Mouse (Mus musculus) lung, adult 2 months (tissue): ENCODE data around the gene Gtf2h1.
A peak's percentile ranks its signal among the peaks of the same experiment; 100 is the strongest.

ENCODE experiments used
- CTCF ChIP-seq: fragments of 200-500 bp; IDR thresholded peaks from 2 replicates; pipeline ENCODE4 v1.5.1; 2011; ENCODE audit warnings: mild to moderate bottlenecking, low read length, control low read depth; ENCODE audit not compliant: insufficient read depth
- POLR2A ChIP-seq: fragments of 200-500 bp; IDR thresholded peaks from 2 replicates; pipeline ENCODE4 v1.6.1; 2011; ENCODE audit warnings: low read depth, mild to moderate bottlenecking, control low read depth, low read length, borderline replicate concordance; ENCODE audit errors: extremely low read depth

- TF ChIP-seq POLR2A, result peak; percentile 29; the same call in 1 of the 2 replicates
- no peak for TF ChIP-seq CTCF
Measured at GRCm38 (mm10) chr7:46838891-46839302, 43.0 kb downstream of the Gtf2h1 start.
